Mouse (Mus musculus): Measurements from ENCODE around the gene Gm20661. TPM values are rescaled to one million over a fixed set of nuclear protein-coding genes. Genes with fewer than 3 reads are reported as not detected.

Gene Gm20661
- total RNA-seq (2021), result under 1 TPM; 0.36 to 0.50 TPM

DNA sequence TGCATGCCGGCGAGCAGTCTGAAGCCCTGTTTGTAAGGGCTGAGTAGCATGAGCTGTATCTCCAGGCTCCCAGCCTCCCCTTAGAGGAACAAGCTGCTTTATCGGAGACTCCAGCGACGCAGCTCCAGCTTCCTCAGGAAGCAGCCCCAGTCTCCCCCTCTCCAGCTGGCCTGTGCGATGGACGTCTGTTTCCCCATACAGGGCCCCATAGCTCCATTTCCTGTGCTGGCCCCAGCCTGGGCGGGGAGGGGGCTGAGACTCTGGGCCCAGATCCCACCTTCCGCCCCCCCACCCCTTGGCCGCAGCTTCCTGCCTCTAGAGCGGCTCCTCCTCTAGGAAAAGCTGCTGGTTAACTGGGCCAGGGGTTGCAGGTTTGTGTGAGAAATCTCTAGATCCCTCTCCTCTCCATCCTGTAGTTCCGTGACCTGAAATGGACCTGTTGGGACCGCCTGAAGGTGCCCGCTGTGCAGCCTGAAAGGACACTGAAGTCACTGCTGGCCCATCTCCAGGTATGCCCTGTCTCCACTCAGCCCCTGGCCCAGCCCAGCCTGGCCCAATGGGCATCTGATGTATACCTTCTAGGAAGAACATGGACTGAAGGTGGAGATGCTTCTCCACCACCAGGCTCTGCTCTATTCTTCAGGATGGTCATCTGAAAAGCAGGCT lies at the start of gene Gm20661:
Gene Gm20661, plus strand, starts transcription at position 378 of the 666 bp plus-strand sequence.
- intact Hi-C loops (cut with DNase I), result loop anchor here (1.0 kb wide), 1 partner anchor 17 kb away; no protein-coding TSS in a partner anchor
- peak; percentile 86 to 88 for DNase-seq

DNA sequence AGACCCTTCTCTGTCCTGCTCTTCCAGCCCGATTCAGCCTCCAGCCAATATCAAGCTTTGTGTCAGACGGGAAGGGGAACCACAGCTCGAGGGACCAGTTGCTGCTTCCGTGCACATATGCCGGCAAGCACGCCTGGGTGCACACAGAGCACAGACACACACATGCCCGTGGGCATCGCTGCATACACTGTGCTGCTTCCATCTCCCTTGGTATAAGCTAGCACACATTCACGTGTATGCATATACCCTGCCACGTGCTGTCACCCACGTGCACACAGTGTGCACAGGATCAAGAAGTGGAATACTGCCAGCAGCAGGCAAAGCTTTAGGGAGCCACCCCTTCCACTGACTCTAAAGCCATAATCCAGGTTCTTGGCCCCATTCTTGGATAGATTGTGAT lies 48.7 kb upstream of the Gm20661 start:
- no peak for DNase-seq
- intact Hi-C loops (cut with DNase I), result no loop called here

DNA sequence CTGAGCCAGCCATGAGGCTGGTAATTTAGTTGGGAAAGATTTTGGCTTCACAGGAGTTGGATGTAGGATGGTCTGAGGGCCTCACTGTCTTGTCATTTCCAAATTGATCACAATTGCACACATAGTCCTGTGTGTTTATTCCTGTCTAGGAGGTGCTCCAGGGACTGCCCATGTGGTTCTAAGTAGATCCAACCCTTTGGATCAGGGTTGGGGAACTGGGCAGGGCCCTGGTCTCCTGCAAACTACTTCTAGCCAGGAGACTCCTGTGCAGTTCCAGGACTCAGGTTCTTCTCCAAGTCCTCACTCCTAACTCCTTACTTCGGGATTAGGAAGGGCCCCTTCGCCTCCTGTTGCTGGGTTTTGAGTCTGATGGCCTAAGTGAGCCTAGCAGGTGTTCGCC lies 47.5 kb upstream of the Gm20661 start, which contains the start of gene Camkv:
Gene Camkv, plus strand, starts transcription at position 301 of the 400 bp plus-strand sequence.
- intact Hi-C loops (cut with DNase I), result no loop called here
- DNase-seq, result no peak

DNA sequence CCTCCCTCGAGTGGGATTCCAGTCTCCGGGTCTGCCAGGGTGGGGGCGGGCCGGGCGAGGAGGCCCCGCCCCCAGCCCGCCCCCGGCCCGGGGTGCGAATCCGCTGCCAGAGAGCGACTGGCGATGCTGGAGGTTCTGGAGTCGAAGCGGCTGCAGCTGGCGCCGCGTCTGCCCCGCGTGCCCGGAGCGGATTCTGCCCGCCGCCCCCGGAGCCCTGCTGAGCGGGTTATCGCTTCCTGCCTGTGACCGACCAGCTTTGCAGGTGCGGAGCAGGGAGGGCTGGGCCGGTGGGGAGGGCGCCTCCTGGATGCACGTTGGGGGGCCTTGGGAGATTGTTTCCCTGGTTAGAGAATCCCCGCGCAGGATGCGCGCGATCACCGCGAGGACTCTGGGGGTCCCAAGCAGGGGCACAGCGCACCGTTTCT lies 47.1 kb upstream of the Gm20661 start:
- no peak for DNase-seq
- intact Hi-C loops (cut with DNase I), result no loop called here

DNA sequence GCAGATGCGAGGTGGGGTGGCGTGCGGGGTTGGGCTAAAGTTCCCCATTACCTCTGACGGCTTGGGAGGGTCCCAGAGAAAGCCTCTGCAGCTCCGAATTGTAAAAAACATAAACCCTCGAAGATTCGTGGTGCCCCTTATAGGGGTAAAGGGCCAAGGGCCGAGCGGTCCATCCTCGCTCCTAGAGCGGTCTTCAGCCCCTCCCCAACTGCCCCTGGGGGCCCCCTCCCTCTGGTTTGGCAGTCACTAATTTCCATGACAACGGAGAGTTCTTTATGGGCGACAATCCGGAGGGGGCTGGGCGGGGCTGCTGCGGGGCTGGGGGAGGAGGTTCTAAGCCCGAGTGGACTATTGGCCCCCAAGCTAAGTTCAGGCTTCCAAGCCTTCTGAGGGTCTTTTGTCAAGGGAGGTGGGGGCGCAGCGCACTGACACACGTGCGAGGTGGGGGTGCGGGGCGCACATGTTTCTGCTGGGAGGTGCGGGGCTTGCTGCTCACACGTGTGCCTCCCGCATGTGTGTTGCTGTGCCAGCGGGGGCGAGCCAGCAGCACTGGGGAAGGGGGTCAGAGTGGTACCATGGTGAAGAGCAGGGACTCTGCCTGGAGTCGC lies 46.5 kb upstream of the Gm20661 start:
- DNase-seq, result no peak
- intact Hi-C loops (cut with DNase I), result no loop called here

DNA sequence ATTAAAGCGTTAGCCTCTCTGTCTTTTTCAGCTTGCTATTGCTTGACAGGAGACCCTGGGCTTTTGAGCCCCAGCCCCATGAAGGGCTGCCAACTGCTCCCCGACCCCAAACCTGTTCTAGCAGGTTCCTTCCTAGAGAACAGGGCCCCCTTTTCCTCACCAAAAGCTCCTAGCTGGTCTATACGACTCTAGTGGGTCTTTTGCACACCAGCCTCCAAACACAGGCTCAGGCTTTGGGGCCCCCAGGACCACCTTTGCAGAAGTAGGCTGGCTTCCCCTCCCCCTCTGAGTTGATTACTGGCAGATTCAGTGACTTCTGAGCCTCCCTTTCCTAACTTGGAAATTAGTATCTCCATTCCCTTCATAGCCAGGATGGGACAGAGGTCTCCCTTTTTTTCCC lies 46.0 kb upstream of the Gm20661 start:
- DNase-seq, result no peak
- intact Hi-C loops (cut with DNase I), result no loop called here

DNA sequence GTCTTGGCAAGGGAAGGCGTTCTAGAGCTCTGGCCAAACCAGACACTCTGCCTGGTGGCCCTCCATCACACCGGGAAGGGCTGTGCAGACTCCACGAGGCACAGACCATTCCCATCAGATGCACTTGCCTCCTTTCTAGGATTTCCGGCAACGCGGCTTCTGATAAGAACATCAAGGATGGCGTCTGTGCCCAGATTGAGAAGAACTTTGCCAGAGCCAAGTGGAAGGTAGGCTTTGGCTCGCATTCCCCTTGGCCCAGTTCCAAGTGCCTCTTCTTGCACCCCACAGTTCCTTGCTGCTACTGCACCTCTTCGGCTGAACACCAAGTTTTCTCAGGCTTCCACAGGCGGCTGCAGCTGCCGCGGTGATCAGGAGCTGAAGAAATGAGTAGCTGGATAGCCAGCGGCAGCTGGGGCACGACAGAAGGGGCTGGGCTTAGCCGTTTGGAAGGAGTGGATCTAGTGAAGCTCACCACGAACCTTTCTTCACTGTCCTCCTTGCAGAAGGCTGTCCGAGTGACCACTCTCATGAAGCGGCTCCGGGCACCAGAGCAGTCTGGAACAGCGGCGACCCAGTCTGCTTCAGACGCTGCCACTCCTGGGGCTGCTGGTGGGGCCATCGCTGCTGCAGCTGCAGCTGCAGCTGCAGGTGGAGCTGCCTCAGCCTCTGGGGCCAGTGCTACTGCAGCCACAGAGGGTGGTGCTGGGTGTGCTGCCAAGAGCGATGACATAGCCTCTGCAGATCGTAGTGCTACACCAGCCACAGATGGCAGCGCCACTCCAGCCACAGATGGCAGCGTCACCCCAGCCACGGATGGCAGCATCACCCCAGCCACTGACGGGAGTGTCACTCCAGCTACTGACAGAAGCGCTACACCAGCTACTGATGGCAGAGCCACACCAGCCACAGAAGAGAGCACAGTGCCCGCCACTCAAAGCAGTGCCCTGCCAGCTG lies 35.3 kb upstream of the Gm20661 start:
- intact Hi-C loops (cut with DNase I), result no loop called here
- DNase-seq, result no peak

DNA sequence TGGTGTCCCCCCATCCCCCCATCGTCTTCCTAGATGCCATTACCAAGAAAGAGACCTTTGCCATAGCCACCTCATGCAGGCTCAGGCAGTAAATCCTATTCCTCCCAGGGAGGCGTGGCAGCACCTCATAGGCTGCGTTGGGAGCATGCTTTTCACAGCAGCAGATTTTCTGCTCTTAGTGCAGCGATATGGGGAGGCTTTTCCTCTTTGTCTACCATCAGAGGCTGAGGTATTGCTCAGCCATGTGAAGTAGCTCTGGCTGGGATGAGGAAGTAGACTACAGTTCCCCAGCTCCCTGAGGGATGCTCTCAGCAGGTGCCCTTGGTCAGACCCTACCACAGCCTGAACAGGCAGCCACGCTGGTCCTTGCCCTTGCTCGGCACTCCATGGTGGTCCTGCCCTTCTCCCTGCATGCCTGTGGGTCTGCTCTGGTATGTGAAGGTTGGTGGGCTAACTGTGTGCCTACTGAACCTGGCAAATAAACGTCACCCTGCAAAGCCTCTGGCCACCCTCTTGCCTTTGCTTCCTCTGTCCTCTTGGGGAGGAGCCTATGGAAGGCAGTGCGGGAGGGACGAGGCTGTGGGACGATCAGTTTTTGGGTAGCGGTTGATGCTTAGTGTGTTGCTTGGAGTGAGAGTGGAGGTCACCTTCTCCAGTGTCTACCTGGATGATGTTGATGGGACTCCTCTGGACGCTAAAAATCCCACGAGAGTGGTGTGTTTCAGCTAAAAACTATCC lies 33.5 kb upstream of the Gm20661 start:
- no peak for DNase-seq
- intact Hi-C loops (cut with DNase I), result no loop called here

DNA sequence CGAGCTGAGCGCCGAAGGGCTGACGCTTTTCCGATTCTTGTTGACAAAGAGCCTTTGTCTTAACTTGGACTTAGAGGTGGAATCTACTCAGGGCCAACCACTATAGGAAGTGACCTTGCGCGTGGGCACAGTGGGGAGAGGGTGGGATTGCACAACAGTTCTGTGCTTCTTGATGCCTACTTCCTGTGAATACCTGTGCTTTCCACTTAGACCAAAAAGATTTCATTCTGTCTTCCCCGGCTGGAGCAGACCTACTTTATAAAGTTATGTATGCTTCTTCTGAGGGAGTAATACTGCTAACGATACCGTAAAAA lies 33.0 kb upstream of the Gm20661 start, which contains the start of gene Traip:
Gene Traip, plus strand, starts transcription at position 215 of the 314 bp plus-strand sequence.
- intact Hi-C loops (cut with DNase I), result no loop called here
- no peak for DNase-seq

DNA sequence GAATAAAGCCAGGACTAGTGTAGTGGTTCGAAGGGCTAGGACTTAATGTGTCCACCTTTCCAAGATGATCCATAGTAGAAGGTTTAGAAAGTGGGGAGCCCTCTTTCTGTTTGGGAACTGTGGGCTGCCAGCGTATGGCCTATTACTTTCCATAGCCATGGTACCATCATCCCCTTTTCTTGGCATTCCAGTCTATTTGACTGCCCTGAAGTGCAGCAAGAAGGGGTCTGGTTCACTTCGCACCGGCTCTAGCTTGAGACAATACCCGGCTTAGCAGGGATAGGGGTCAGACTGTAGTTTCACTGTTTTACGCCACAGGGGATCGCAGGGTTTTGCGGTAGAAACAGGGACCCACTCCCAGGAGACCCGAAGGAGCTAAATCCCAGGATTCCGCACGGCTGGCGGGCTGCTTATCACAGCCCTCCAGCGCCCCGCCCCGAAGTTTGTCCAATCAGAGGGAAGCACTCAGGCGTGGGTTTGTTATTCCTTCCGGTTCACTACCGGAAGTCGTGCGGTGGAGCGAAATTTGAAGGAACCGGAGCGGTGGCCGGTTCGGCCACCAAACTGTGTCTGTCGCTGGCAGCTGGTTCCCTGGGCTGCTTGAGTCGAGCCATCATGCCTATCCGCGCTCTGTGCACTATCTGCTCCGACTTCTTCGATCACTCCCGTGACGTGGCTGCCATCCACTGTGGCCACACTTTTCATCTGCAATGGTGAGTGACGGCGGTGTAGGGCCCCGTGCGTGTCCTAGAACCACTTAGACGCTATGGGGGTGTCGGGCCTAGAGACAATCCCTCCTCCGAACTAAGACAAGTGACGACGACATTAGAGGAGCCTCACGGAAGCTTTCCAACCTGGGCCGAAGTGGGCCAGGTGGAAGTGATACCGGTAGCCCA lies 32.1 kb upstream of the Gm20661 start:
- intact Hi-C loops (cut with DNase I), result no loop called here
- peak; percentile 93 to 96 for DNase-seq

DNA sequence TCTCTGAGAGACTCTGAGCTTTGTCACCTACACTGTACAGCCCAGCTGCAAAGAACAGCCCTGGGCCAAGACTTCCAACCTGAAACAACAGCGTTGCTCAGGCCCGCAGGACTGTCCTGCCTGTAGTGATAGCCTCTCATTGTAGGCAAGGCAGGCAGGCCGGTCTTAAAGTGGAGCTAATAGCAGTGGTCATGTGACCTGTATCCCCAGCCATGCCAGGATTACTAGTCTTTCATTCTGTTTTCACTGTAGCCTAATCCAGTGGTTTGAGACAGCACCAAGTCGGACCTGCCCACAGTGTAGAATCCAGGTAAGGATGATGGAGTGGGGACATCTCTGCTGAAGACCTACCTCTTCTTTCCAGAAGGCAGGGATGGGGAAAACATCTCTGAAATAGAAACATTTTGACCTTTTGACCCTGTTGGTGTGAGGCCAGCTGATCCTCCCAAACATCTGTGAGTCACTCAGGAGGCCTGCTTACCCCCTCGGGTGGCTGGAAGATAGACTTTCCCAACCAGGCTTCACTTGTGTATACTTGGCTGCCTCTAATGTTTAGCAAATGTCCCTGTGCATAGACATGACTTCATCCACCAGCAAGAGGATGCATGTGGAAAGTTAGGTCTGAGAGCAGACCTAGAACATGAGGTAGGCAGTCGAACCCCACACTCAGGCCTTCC lies 27.1 kb upstream of the Gm20661 start:
- intact Hi-C loops (cut with DNase I), result no loop called here

DNA sequence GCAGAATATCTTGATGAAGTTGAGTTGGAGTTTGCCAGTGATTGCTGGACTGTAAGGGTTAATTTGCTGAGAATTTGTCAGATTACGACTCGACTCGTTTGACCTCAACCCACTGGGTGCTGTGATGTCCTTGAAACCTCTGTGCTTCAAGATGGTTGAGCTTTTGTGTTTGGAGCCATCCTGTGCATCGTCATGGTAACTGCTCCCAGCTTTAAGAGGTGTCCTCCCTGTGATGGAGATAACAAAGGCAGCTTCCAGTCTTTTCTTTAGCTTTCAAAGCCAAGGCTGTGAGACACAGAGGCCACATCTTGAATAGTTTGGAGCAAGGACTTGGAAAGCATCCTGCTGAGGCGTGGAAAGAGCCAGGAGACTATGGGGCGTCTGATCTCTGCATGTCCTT lies 25.7 kb upstream of the Gm20661 start:
- no peak for DNase-seq
- intact Hi-C loops (cut with DNase I), result no loop called here

More for the DNA sequence above, 27.1 kb upstream of the Gm20661 start:
- no peak for DNase-seq

DNA sequence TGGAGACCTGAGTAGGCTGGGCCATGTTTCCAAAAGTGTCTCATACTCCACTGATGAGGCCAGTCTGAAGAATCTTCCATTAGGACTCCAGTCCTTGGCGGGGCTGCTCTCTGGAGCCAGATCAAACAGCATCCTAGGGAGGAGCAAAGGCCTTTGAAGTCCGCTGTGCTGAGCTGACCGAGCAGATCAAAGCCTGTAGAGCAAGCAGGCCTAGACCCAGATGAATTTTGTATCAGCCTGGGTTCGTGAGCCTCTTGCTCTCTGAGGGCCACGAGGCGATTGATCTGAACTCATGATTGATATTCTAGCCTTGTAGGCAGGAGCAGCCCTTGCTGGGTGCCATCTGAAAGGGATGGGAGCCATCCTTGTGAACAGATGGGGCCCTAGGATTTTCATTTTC lies 23.0 kb upstream of the Gm20661 start:
- intact Hi-C loops (cut with DNase I), result no loop called here
- DNase-seq, result no peak

DNA sequence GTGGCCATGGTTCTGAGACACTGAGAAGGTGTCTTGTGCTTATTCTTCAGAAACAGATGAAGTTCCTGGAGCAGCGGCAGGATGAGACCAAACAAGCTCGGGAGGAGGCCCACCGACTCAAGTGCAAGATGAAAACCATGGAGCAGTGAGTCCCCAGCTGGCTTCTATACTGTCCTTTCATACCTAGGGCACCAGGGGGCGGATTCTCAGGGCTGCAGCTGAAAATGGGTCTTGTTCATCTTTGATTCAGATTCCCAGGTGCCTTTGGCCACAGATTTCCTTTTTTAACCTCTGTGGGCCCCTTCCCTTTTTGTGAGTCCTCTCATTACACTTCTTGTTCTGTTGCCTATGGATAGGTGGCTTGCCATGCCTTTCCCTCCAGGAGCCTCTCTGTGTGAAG lies 21.9 kb upstream of the Gm20661 start:
- intact Hi-C loops (cut with DNase I), result no loop called here
- DNase-seq, result no peak

DNA sequence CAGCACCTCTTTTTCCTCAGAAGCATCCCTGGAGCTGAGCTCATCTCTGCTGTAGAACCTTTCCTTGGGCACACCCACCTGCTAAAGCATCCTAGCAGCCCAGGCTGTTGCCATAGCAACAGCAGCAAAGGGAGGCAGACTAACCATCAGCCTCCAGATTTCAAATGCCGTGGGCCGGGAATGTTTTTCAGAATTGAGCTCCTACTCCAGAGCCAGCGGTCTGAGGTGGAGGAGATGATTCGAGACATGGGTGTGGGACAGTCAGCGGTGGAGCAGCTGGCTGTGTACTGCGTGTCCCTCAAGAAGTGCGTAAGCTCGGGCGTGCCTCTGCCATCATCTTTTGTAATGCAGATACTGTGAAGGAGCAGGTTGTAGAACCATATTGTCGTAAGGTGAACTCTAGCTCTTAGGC lies 21.5 kb upstream of the Gm20661 start:
- intact Hi-C loops (cut with DNase I), result no loop called here
- DNase-seq, result no peak

DNA sequence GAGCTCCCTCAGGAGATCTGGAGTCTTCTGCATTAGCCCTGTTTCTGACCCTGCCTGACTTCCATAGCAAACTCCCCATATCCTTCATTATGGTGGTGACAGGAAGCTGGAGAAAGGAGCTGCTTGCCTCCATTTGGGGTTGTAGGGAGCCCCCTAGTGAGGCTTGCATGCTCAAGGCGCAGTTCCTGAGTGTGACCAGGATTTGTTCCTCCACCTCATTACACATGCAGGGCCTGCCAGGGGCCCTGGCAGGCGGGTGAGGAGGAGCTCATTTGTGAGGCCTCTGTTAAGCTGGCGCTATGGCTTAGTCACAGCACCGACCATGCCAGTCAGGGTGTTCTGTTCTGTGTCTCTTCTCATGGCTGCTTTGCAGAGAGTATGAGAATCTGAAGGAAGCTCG lies 21.0 kb upstream of the Gm20661 start:
- DNase-seq, result peak; percentile 54 to 59
- intact Hi-C loops (cut with DNase I), result loop anchor here (1.0 kb wide), 1 partner anchor 58 kb away; no protein-coding TSS in a partner anchor

DNA sequence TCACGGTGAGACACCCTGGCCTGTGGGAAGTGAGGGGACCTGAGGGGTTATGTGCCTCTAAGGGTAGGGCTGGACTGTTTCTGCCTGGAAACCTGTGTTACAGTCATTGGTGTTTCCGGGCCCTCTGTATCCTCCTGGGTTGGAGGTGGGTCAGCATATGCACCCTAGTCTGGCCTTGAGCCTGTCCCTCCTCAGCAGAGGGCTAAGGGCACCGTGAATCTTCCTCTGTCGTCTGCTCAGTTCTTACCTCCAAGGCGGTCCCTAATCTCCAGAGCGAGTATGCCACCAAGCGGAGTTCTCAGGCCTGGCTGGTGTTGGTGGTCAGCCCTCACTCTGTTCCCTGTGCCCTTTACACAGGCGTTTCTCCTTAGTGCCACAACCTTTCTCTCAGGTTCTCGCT lies 19.9 kb upstream of the Gm20661 start:
- intact Hi-C loops (cut with DNase I), result loop anchor here (1.0 kb wide), 3 partner anchors 23 to 102 kb away; no protein-coding TSS in a partner anchor
- DNase-seq, result no peak

DNA sequence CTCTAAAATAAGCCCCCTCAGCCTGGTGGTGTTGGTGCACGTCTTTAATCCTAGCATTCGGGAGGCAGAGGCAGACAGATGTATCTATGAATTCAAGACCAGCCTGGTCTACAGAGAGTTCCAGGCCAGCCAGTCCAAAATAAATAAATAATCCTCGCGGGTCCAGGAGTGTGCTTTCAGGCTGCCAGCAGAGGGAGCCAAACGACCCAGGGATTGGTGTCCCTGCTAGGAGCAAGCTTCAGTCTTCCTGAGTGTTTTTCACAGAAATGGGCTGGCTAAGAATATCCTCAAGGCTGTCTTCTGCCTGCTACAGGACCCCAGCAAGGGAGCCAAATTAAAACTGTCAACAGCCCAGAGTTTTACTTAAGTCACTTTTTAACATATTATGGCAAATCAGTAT lies 19.2 kb upstream of the Gm20661 start:
- peak; percentile 90 to 93 for DNase-seq
- intact Hi-C loops (cut with DNase I), result loop anchor here (1.0 kb wide), 3 partner anchors 23 to 102 kb away; partner anchors contain the start of gene Gmppb

DNA sequence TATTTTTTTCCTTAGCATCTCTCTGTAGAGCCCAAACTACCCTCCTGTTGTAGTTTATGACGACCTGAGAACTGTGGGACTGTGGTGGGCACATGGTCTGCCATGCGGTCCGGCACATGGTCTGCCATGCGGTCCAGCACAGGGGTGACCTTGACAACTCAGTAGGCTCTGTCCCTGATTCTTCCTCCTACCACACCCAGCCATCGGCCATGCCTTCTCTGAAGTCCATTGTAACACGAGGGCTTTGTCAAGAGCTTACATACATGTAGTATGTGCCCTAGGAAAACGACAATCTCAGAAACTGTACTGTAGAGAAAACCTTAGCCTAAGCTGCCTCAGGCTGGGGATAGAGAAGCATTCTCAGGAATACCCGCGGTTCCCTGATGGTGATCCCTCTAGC lies 18.2 kb upstream of the Gm20661 start:
- no peak for DNase-seq
- intact Hi-C loops (cut with DNase I), result loop anchor here (1.0 kb wide), 1 partner anchor 85 kb away; the partner anchor contains the start of gene Gmppb
